Mouse (Mus musculus) forebrain, embryonic 14.5 days (tissue): ENCODE data around the gene Cotl1. TPM values are rescaled to one million over a fixed set of nuclear protein-coding genes. Genes with fewer than 3 reads are reported as not detected.

Experiments
- ATAC-seq: fragments of 200-750 bp; cut with Nextera tagmentation; 2 replicates; pipeline ENCODE4 v1.8.0; 2017; ENCODE audit warnings: mild to moderate bottlenecking, moderate library complexity
- DNase-seq: peaks from one replicate; pipeline ENCODE4 v3.0.0-alpha.2; 2015; ENCODE audit warnings: low spot score
- H3K27ac ChIP-seq: fragments of 300-500 bp; sonication (generic); 2 replicates; pipeline ENCODE4 v1.5.1; 2014; ENCODE audit warnings: low read depth, mild to moderate bottlenecking, control low read depth, low read length, moderate library complexity
- H3K27me3 ChIP-seq: fragments of 300-500 bp; sonication (generic); replicated peaks from 2 replicates; pipeline ENCODE4 v1.6.1; 2014; ENCODE audit warnings: low read length, control low read depth, mixed read lengths; ENCODE audit not compliant: control insufficient read depth, insufficient read depth
- H3K36me3 ChIP-seq: fragments of 300-500 bp; sonication (generic); 2 replicates; pipeline ENCODE4 v1.6.1; 2014; ENCODE audit warnings: low read length, control low read depth; ENCODE audit not compliant: control insufficient read depth, insufficient read depth
- H3K4me1 ChIP-seq: fragments of 300-500 bp; sonication (generic); 2 replicates; pipeline ENCODE4 v1.6.1; 2014; ENCODE audit warnings: antibody characterized with exemption, low read length, control low read depth; ENCODE audit not compliant: control insufficient read depth, insufficient read depth
- H3K4me2 ChIP-seq: fragments of 300-500 bp; sonication (generic); 2 replicates; pipeline ENCODE4 v1.6.1; 2014; ENCODE audit warnings: mild to moderate bottlenecking, control low read depth, low read length
- H3K4me3 ChIP-seq: fragments of 300-500 bp; sonication (generic); 2 replicates; pipeline ENCODE4 v1.5.1; 2014; ENCODE audit warnings: low read depth, low read length, control low read depth
- H3K9ac ChIP-seq: fragments of 300-500 bp; sonication (generic); 2 replicates; pipeline ENCODE4 v1.6.1; 2014; ENCODE audit warnings: mild to moderate bottlenecking, low read length, control low read depth, moderate library complexity
- H3K9me3 ChIP-seq: fragments of 300-500 bp; sonication (generic); replicated peaks from 2 replicates; pipeline ENCODE4 v1.6.1; 2016; ENCODE audit warnings: low read length, control low read depth, mixed read lengths; ENCODE audit not compliant: control insufficient read depth
- WGBS: fragments of 180-500 bp; shearing (Covaris S2); extraction: QIAGEN DNeasy Blood & Tissue Kit; methylation state at CpG from one replicate; pipeline ENCODE4 v1.1.7; 2014; 5-methylcytosine and 5-hydroxymethylcytosine counted together
- polyA plus RNA-seq: library from polyadenylated mRNA; unstranded; fragments of >200 nt; fragmentation: Nextera tagmentation; extraction: Ambion mirVana; gene quantifications from 2 replicates; pipeline ENCODE4 v1.2.1, GENCODE M21; 2014

Gene Cotl1
- polyA plus RNA-seq, 1 experiment from 2014 or later, result 403 TPM

DNA sequence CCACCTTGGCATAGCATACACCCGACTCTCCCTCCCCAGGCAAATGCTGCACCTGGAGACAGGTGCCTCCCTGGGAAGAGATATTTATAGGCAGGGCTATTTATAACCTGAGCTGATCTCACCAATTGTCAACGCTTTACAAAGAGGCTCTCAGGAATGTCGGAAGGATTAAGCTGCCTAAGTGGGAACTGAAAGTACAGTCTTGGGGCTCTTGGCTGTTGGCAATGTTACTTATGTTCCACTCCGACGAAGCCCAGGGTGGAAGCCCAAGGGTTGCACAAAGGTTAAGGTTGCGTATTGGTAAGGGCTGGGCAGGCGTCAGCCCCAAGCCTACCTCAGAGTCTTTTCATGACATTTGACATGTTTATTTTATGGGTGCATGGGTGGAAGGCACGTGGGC is 4.2 kb upstream of the Cotl1 start:
- H3K4me2 ChIP-seq, result no peak overlapping the region
- H3K27ac ChIP-seq, result no peak overlapping the region
- ATAC-seq (no peak), DNase-seq (no peak)
- no peaks in the 10 kb centered on the region for H3K27me3 ChIP-seq
- 39% methylated on average over 8 of the region's 8 CpGs for WGBS
- H3K4me1 ChIP-seq, result peaks cover 7% of the 10 kb centered on the region; the same call in 1 of the 2 replicates
- no peak overlapping the region for H3K9ac ChIP-seq
- no peaks in the 10 kb centered on the region for H3K9me3 ChIP-seq
- H3K4me3 ChIP-seq, result no peak overlapping the region
- no peaks in the 10 kb centered on the region for H3K36me3 ChIP-seq

DNA sequence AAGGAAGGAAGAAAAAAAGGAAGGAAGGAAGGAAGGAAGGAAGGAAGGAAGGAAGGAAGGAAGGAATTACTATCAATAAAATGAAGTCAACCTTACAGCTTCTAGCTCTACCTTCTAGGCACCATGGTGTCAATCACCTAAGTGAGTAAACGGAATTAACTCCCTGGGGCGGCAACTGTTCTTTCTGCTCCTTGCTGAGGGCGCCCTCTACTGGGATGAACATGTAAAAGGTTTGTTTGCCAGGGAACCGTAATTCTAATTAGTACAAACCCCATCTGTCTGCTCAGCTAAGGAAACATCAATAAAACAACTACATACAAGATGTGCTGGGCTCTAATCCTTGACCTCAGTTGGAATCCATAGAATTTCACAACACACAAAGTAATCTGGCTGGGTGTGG is 3.1 kb upstream of the Cotl1 start:
- Histone ChIP-seq H3K4me3 (no peak overlapping the region), H3K27ac (no peak overlapping the region), H3K4me2 (no peak overlapping the region), H3K9me3 (no peaks in the 10 kb centered on the region), H3K27me3 (no peaks in the 10 kb centered on the region), H3K36me3 (no peaks in the 10 kb centered on the region), H3K4me1 (peaks cover 13% of the 10 kb centered on the region), H3K9ac (no peak overlapping the region)
- 2% methylated on average over 4 of the region's 4 CpGs for WGBS
- peak; percentile 91 for DNase-seq
- no peak for ATAC-seq

DNA sequence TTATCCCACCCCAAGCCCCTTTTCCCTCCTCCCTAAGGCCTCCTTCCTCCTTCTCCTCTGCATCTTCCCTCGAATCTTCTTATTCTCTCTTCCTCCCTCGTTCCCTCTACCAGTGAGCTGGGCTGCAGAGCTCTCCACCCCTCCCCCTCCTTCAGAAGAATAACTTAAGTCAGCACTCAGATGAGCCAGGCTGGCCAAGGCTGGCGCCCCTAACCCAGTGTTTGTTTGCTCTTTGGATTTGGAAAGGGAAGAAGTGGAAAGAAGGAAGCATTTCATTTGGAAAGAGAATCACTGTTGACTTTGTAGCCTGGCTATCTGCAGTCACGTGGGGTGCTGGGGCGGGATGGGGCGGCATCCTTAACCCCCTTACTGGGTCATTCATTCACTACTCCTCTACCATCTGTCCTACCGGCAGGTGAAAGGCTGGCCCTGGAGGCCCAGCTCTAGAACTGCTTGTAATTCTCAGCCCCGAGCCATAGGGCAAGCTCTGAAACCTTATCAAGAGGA is 614 bp upstream of the Cotl1 start:
- ATAC-seq, result peak; percentile 27
- Histone ChIP-seq H3K27me3 (no peaks in the 10 kb centered on the region), H3K4me3 (peak overlapping the region; percentile 75), H3K4me1 (peaks cover 17% of the 10 kb centered on the region), H3K9me3 (no peaks in the 10 kb centered on the region), H3K9ac (peak overlapping the region; percentile 29; the same call in 1 of the 2 replicates), H3K36me3 (no peaks in the 10 kb centered on the region), H3K4me2 (peak overlapping the region; percentile 75), H3K27ac (peak overlapping the region; percentile 68)
- DNase-seq, result no peak
- WGBS, result 9% methylated on average over 8 of the region's 8 CpGs

DNA sequence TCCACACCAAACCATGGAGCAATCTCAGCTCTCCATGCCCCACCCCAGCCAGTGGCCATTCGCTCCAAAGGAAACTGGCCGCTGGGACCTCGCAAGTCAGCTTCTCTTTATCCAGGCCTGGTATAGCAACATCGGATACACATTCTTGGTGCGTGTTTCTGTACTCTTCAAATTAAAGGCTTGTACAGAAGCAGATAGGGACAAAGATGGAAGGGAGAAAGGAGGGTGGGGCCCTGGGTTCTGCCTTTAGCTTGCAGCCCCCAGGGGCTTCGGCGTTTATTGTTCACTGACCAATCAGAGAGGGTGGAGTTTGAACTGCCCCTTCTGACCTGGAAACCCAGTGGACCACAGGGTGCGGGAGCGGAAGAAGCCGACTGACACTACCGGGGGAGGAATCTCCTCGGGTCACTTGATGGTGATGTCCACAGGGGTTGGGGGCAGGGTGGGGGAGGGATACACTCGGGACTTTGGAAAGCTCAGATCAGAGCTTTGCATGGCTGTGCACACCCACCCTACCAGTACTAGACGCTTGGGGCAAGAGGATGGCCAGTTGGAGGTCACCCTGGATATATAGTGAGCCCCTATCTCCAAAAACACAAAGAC is 824 bp downstream of the Cotl1 start:
- Histone ChIP-seq H3K27me3 (no peaks in the 10 kb centered on the region), H3K9me3 (no peaks in the 10 kb centered on the region), H3K36me3 (no peaks in the 10 kb centered on the region), H3K4me2 (peak overlapping the region; percentile 75), H3K4me1 (peaks cover 20% of the 10 kb centered on the region), H3K9ac (peak overlapping the region; percentile 79), H3K27ac (peak overlapping the region; percentile 45; the same call in 1 of the 2 replicates), H3K4me3 (peak overlapping the region; percentile 75)
- ATAC-seq, result no peak
- WGBS, result 15% methylated on average over 14 of the region's 14 CpGs
- DNase-seq, result no peak

DNA sequence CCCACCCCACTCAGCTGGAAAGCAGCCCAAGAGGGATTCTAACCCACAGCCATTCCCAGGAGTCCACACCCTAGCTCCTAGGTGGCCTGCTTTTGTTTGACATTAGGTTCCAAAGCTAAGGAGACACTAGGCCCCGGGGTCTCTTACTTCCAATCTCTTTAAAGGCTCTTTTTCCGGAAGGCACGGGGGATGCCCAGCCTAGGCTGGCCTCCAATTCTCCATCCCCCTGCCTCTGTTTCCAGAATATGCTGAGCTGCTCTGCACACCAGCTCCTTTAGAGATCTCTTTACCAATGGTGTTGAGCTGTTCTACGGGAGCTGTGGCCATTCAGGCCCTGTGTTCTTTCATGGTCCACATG is 1.4 kb downstream of the Cotl1 start:
- WGBS, result 54% methylated on average over 4 of the region's 4 CpGs
- Histone ChIP-seq H3K9me3 (no peaks in the 10 kb centered on the region), H3K4me1 (peaks cover 20% of the 10 kb centered on the region), H3K36me3 (no peaks in the 10 kb centered on the region), H3K9ac (peak overlapping the region; percentile 79), H3K4me3 (peak overlapping the region; percentile 75), H3K27ac (peak overlapping the region; percentile 45), H3K4me2 (peak overlapping the region; percentile 75), H3K27me3 (no peaks in the 10 kb centered on the region)
- DNase-seq (no peak), ATAC-seq (no peak)

DNA sequence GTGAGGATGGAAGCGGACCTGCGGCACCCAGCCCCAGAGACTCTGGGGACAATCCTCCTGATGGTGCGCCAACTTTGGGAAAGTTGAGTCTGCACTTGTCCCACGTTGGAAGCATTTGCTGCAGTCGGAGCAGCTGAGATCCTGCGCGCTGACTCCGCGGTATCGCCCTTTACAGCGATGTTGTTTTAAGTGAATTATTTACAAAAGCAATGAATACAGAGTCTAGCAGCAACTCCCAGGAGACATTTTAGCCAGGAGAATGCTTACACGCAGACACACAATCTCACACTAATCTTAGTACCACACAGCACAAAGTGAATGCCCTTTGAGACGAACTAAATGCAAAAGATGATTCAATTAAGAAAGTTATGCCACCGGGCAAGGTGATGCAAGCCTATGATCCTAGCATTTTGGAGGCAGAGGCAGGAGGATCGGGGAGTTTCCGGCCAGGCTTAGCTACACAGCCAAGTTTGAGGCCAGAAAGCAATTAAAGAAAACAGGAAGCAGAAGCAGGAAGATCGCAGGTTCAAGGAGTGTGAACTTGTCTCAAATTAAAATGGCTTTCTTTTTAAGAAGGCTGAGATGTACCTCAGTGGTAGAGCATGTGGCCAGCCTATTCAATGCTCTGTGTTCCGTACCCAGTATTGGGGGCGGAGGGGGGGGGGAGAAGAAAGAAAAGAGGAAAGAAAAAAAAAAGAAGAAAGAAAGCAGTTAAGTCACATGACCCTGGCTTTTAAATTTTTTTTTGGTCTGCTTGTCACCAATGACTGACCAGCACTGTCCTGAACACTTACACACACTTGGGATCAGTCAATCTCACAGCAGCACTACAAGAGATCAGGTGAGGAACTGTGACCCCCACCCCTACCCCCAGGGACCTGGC is 2.0 kb downstream of the Cotl1 start:
- peak overlapping the region; percentile 75 for H3K4me3 ChIP-seq
- H3K4me2 ChIP-seq, result peak overlapping the region; percentile 75
- H3K9me3 ChIP-seq, result no peaks in the 10 kb centered on the region
- H3K27ac ChIP-seq, result peak overlapping the region; percentile 1; the same call in 1 of the 2 replicates
- H3K9ac ChIP-seq, result peak overlapping the region; percentile 79
- H3K36me3 ChIP-seq, result no peaks in the 10 kb centered on the region
- DNase-seq (no peak), ATAC-seq (no peak)
- no peaks in the 10 kb centered on the region for H3K27me3 ChIP-seq
- peaks cover 20% of the 10 kb centered on the region for H3K4me1 ChIP-seq
- WGBS, result 78% methylated on average over 19 of the region's 19 CpGs

DNA sequence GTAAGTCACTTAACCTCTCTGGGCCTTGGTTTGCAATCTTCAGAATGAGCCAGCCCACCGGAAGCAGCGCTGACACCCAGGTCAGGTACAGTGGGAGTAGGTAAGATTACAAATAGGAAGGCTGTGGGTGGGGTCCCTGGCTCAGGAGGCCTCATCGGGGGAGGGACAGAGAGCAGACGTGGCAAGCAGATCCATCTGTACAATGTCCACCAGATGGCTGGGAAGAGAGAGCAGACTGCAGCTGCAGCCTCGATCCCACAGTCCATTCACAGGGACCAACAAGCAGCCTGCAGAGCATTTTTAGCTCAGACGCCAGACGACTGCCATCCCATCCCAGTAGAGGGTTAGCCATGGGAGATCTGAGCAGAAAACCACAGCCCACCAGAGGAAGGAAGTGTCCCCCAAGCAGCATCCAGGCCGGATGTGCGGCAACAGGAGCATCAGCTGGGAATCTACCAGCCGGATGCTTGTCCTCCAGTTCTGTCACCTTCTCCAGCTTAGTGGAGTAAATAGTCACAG is 2.7 kb downstream of the Cotl1 start:
- H3K9me3 ChIP-seq, result no peaks in the 10 kb centered on the region
- ATAC-seq (no peak), DNase-seq (no peak)
- H3K9ac ChIP-seq, result peak overlapping the region; percentile 13; the same call in 1 of the 2 replicates
- H3K4me1 ChIP-seq, result peaks cover 25% of the 10 kb centered on the region
- peak overlapping the region; percentile 75 for H3K4me2 ChIP-seq
- H3K4me3 ChIP-seq, result 0 out of 2 replicates have a peak overlapping the region, but pooled peaks have one; percentile 75
- H3K27me3 ChIP-seq, result no peaks in the 10 kb centered on the region
- H3K27ac ChIP-seq, result 0 out of 2 replicates have a peak overlapping the region, but pooled peaks have one; percentile 1
- WGBS, result 61% methylated on average over 10 of the region's 10 CpGs
- H3K36me3 ChIP-seq, result no peaks in the 10 kb centered on the region

DNA sequence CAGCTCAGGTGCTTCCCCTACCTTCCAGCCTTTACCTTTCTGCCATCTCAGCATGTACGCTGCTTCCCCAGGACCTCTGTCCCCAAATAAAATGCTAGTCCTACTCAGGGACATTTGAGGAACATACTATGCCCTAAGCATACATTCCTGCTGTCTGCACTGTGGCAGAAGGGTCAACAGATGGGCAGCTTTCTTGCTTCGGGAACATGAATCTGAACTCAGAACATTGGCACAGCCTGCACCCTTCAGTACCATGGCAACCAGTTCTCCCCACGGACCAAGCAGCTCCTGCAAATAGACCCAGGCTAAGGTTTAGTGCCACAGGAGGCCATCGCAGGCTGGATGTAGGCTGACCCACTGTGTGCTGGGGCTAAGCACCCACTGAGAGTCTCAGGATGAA is 3.5 kb downstream of the Cotl1 start:
- H3K9me3 ChIP-seq, result no peaks in the 10 kb centered on the region
- H3K9ac ChIP-seq, result no peak overlapping the region
- DNase-seq (no peak), ATAC-seq (no peak)
- H3K27ac ChIP-seq, result no peak overlapping the region
- WGBS, result 74% methylated on average over 4 of the region's 4 CpGs
- no peaks in the 10 kb centered on the region for H3K27me3 ChIP-seq
- H3K36me3 ChIP-seq, result no peaks in the 10 kb centered on the region
- H3K4me2 ChIP-seq, result peak overlapping the region; percentile 75
- H3K4me3 ChIP-seq, result no peak overlapping the region
- peaks cover 33% of the 10 kb centered on the region for H3K4me1 ChIP-seq
